Mouse (Mus musculus) embryonic fibroblast, embryonic 13.5 days (primary cell): ENCODE measurements around the gene Gdi2.

Experiments
- CTCF ChIP-seq: IDR thresholded peaks from 2 replicates; pipeline ENCODE4 v1.5.1; 2011; ENCODE audit warnings: mild to moderate bottlenecking, control low read depth, low read length, moderate library complexity, borderline replicate concordance; ENCODE audit not compliant: insufficient read depth
- POLR2A ChIP-seq: IDR thresholded peaks from 2 replicates; pipeline ENCODE4 v1.6.1; 2011; ENCODE audit warnings: low read depth, mild to moderate bottlenecking, control low read depth, low read length, moderate library complexity

- TF ChIP-seq POLR2A (no peak), CTCF (no peak)
These were observed 25.3 kb downstream of the Gdi2 start for GRCm38 (mm10) chr13:3563130-3563529.
